Mouse (Mus musculus) hematopoietic stem cell, adult 5-6 weeks (primary cell): ENCODE measurements around the gene Lingo1. TPM values are rescaled to one million over a fixed set of nuclear protein-coding genes. Genes with fewer than 3 reads are reported as not detected.

Experiments used
- ATAC-seq, 2 experiments: fragments of 125-278 bp in 1 of 2; replicated peaks in 1 of 2; 2 replicates each; pipeline ENCODE4 v1.8.0; 2016 to 2017; ENCODE audit warnings: inconsistent platforms in 2 of 2, mild to moderate bottlenecking in 2 of 2, moderate number of reproducible peaks in 2 of 2, low read depth in 1 of 2, moderate TSS enrichment in 1 of 2; ENCODE audit not compliant: low FRiP score in 2 of 2, poor library complexity in 2 of 2, severe bottlenecking in 2 of 2, insufficient read depth in 1 of 2, low TSS enrichment in 1 of 2
- total RNA-seq: library from RNA; stranded (forward); fragments of 172-1452, 232-1000 nt; gene quantifications from 2 replicates; pipeline ENCODE4 v1.2.3, GENCODE M21; 2017

The Lingo1 gene
- total RNA-seq = not detected in 2 replicates

- no peak for ATAC-seq
Measured at GRCm38 (mm10) chr9:56795721-56796655, at the start of gene Lingo1. Gene Lingo1 (minus strand): TSS chr9:56796468.

- ATAC-seq = no peak
Measured at GRCm38 (mm10) chr9:56844644-56845043, 48.4 kb upstream of the Lingo1 start.

- ATAC-seq = peak; percentile 32 to 60; a peak in 2 of 4 replicates
Measured at GRCm38 (mm10) chr9:56843679-56844188, 47.5 kb upstream of the Lingo1 start.

- ATAC-seq = no peak
Measured at GRCm38 (mm10) chr9:56842303-56842719, 46.0 kb upstream of the Lingo1 start.

GRCm38 (mm10) chr9:56841864-56842263 lies 45.6 kb upstream of the Lingo1 start:
- ATAC-seq = no peak

- ATAC-seq = no peak
Measured at GRCm38 (mm10) chr9:56840721-56841120, 44.5 kb upstream of the Lingo1 start.

GRCm38 (mm10) chr9:56835152-56835551 lies 38.9 kb upstream of the Lingo1 start:
- no peak for ATAC-seq

- ATAC-seq = no peak
Measured at GRCm38 (mm10) chr9:56832900-56833299, 36.6 kb upstream of the Lingo1 start.

GRCm38 (mm10) chr9:56831904-56832303 lies 35.6 kb upstream of the Lingo1 start:
- no peak for ATAC-seq

GRCm38 (mm10) chr9:56830162-56830561 lies 33.9 kb upstream of the Lingo1 start:
- no peak for ATAC-seq

GRCm38 (mm10) chr9:56828841-56829240 lies 32.6 kb upstream of the Lingo1 start:
- no peak for ATAC-seq

- no peak for ATAC-seq
Measured at GRCm38 (mm10) chr9:56828146-56828545, 31.9 kb upstream of the Lingo1 start.

- ATAC-seq = no peak
Measured at GRCm38 (mm10) chr9:56825476-56826213, 29.4 kb upstream of the Lingo1 start.

GRCm38 (mm10) chr9:56824900-56825299 lies 28.6 kb upstream of the Lingo1 start:
- ATAC-seq = no peak

- no peak for ATAC-seq
Measured at GRCm38 (mm10) chr9:56810916-56811315, 14.6 kb upstream of the Lingo1 start.

- ATAC-seq = no peak
Measured at GRCm38 (mm10) chr9:56807990-56808389, 11.7 kb upstream of the Lingo1 start.

GRCm38 (mm10) chr9:56803146-56803545 lies 6.9 kb upstream of the Lingo1 start:
- no peak for ATAC-seq

GRCm38 (mm10) chr9:56797876-56798275 lies 1.6 kb upstream of the Lingo1 start:
- no peak for ATAC-seq
